Mouse (Mus musculus) kidney, embryonic 14.5 days (tissue): ENCODE measurements at regions not wholly inside any gene's neighbourhood (a gene's known extent, or its start where the extent isn't known, plus 50 kb on each side); places are given as distances from the start of the nearest gene placed in this dataset.

Experiments used
- ATAC-seq: fragments of 200-750 bp; cut with Nextera tagmentation; 2 replicates; pipeline ENCODE4 v1.8.0; 2017; ENCODE audit warnings: moderate number of reproducible peaks, mild to moderate bottlenecking, moderate TSS enrichment, moderate library complexity; ENCODE audit not compliant: low FRiP score, low TSS enrichment
- H3K27ac ChIP-seq: fragments of 300-500 bp; sonication (generic); 2 replicates; pipeline ENCODE4 v1.5.1; 2014; ENCODE audit warnings: low read depth, mild to moderate bottlenecking, low read length, moderate library complexity, mixed read lengths
- H3K27me3 ChIP-seq: fragments of 300-500 bp; sonication (generic); 2 replicates; pipeline ENCODE4 v1.6.1; 2014; ENCODE audit warnings: mild to moderate bottlenecking, low read length; ENCODE audit not compliant: control insufficient read depth, insufficient read depth
- H3K36me3 ChIP-seq: fragments of 300-500 bp; sonication (generic); 2 replicates; pipeline ENCODE4 v1.6.1; 2014; ENCODE audit warnings: low read length, mixed read lengths; ENCODE audit not compliant: control insufficient read depth, insufficient read depth
- H3K4me1 ChIP-seq: fragments of 300-500 bp; sonication (generic); 2 replicates; pipeline ENCODE4 v1.6.1; 2014; ENCODE audit warnings: low read length, mixed read lengths; ENCODE audit not compliant: control insufficient read depth, insufficient read depth
- H3K4me2 ChIP-seq: fragments of 300-500 bp; sonication (generic); replicated peaks from 2 replicates; pipeline ENCODE4 v1.6.1; 2014; ENCODE audit warnings: low read depth, mild to moderate bottlenecking, low read length
- H3K4me3 ChIP-seq: fragments of 300-500 bp; sonication (generic); 2 replicates; pipeline ENCODE4 v1.5.1; 2014; ENCODE audit warnings: mild to moderate bottlenecking, low read length
- H3K9ac ChIP-seq: fragments of 300-500 bp; sonication (generic); 2 replicates; pipeline ENCODE4 v1.6.1; 2014; ENCODE audit warnings: low read depth, mild to moderate bottlenecking, low read length, moderate library complexity
- H3K9me3 ChIP-seq: fragments of 300-500 bp; sonication (generic); 2 replicates; pipeline ENCODE4 v1.6.1; 2016; ENCODE audit warnings: low read length; ENCODE audit not compliant: control insufficient read depth
- WGBS: fragments of 180-500 bp; shearing (Covaris S2); extraction: QIAGEN DNeasy Blood & Tissue Kit; methylation state at CpG from one replicate; pipeline ENCODE4 v1.1.7; 2014; 5-methylcytosine and 5-hydroxymethylcytosine counted together

DNA sequence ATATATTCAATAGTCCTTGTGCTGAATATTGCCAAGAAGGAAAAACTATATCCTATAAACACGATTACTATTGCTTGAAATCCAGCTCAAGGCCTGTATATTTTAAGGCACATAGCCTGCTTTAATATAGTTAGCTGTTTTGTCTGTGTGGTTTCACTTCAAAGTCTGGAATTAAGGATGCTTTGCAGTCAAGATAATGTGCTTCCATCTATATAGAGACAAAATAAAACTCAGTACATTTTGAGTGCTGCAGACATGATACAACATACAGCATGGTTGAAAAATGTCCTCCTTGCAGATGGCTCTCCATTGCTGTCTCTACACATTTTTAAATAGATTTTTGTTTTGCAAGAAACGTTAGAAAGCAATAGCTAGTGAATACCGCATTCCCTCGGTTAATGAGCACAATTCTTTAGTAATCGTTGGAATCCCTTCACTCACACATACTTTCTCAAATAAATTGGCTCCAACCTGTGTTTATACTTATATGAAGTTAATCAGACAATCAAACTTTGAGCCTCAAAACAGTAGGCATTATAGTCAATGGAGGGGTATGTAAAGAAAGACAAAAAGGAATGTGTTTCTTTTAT, 224.7 kb downstream of the Mef2c start:
- no peak overlapping the region for H3K4me3 ChIP-seq
- 7% methylated on average over 5 of the region's 5 CpGs for WGBS
- H3K9ac ChIP-seq: no peak overlapping the region
- H3K27ac ChIP-seq: no peak overlapping the region
- H3K9me3 ChIP-seq: no peaks in the 10 kb centered on the region
- peaks cover 74% of the 10 kb centered on the region for H3K27me3 ChIP-seq
- H3K4me2 ChIP-seq: no peak overlapping the region; the same call in 1 of the 2 replicates
- no peaks in the 10 kb centered on the region for H3K36me3 ChIP-seq
- no peaks in the 10 kb centered on the region for H3K4me1 ChIP-seq
- no peak for ATAC-seq

DNA sequence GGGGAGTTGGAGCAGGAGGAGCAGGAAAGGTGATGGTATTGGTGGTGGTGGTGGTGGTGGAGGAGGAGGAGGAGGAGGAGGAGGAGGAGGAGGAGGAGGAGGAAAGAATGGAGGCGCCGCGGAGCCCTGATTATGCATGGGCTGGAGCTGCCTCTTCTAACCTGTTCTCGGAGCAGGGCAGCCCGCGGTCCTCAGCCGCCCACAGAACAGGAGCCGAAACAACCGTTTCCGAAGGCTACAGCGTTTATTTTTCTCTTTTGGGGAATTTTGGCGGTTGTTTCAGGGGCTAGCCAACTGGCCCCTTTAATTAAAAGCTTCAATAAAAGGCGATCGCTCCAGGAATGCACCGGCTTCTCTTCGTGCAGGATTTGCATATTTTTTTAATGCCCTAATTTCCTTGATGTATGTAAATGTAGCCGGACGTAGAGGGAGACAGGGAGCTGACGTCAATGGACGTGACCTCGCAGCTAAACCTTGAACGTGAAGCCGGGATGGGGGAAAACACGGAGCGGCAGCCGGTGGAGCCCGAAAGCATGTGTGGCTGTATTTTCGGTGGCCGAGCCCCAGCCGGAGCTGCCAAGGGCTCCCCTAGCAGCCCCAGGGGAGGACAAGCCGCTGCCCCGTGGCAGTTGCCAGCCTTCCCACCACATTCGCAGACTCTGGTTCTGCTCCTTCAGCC, 225.6 kb downstream of the Mef2c start:
- peak; percentile 13; the same call in 1 of the 2 replicates for ATAC-seq
- H3K4me2 ChIP-seq: peak overlapping the region; percentile 88
- H3K9ac ChIP-seq: peak overlapping the region; percentile 32; the same call in 1 of the 2 replicates
- WGBS: under 1% methylated on average over 30 of the region's 33 CpGs
- H3K36me3 ChIP-seq: no peaks in the 10 kb centered on the region
- no peaks in the 10 kb centered on the region for H3K4me1 ChIP-seq
- H3K9me3 ChIP-seq: no peaks in the 10 kb centered on the region
- H3K27me3 ChIP-seq: peaks cover 73% of the 10 kb centered on the region
- H3K27ac ChIP-seq: no peak overlapping the region
- H3K4me3 ChIP-seq: peak overlapping the region; percentile 51

- H3K36me3 ChIP-seq: no peaks in the 10 kb centered on the region
- H3K27ac ChIP-seq: peak overlapping the region; percentile 92
- H3K27me3 ChIP-seq: peaks cover 73% of the 10 kb centered on the region
- WGBS: under 1% methylated on average over 16 of the region's 16 CpGs
- peak overlapping the region; percentile 51 for H3K4me3 ChIP-seq
- H3K4me1 ChIP-seq: no peaks in the 10 kb centered on the region
- ATAC-seq: no peak; the same call in 1 of the 2 replicates
- no peaks in the 10 kb centered on the region for H3K9me3 ChIP-seq
- H3K9ac ChIP-seq: peak overlapping the region; percentile 75
- peak overlapping the region; percentile 88 for H3K4me2 ChIP-seq
Observed at GRCm38 (mm10) chr13:83730155-83730712, 226.4 kb downstream of the Mef2c start.

DNA sequence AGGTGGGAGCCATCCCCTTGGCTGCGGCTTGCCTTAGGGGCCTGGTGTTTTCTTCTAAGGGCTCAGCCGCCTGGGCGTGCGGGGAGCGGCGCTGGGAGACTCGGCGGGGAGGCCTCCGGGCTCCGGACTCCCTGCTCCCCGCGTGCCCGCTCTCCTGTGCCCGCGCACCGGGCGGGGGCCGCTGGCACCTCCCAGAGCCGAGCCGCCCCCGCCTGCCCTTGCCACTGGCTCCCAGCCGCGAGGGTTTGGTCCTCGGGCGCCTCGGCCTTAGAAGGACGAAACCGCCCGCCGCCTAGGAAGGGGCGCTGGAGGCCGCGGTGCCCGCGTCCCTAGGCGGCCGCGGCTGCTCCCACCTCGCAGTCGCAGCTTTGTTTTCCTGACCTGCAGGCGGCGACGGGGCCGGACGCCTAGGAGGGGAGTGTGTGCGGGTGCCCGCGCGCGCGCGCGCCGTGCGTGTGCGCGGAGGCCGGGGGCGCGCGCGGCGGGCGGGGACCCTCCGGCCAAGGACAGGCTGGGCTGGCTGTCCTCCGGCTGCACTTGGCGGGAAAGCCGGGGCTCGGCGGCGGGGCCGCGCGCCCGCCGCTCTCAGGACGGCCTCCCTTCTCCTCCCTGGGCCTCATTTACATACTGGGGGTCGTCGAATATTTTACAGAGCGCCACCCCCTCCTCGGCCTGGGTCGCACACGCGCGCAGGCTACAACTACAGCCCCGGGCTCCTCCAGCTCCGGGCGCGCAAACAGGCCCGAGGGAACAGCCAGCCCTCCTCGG, 227.1 kb downstream of the Mef2c start:
- 0% methylated on average over 51 of the region's 91 CpGs for WGBS
- Histone ChIP-seq H3K4me2 (peak overlapping the region; percentile 88), H3K4me1 (no peaks in the 10 kb centered on the region), H3K36me3 (no peaks in the 10 kb centered on the region), H3K27ac (peak overlapping the region; percentile 92), H3K27me3 (peaks cover 71% of the 10 kb centered on the region), H3K9me3 (no peaks in the 10 kb centered on the region), H3K9ac (peak overlapping the region; percentile 75), H3K4me3 (peak overlapping the region; percentile 51)
- ATAC-seq: peak; percentile 88

DNA sequence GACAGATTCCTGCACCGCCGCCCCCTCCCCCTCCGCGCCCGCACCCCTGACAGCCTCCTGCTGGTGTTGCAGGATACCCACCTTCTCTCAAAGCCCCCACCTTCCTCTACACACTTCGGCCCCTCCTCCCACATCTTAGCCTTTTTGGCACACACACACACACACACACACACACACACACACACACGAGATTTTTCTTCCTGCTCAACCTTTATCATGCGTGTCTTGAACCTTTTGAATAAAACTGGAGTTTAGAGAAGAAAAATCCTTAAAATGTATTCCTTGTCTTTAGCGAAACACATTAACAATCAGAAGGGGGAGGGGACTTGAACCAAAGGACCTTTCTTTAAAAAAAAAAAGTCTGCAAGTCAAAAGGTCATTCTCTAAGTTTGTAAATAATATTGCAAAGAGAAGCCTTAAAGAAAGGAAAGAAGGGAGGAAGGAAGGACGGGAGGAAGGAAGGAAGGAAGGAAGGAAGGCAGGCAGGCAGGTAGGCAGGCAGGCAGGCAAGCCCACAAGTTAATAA, 227.7 kb downstream of the Mef2c start:
- H3K9me3 ChIP-seq: no peaks in the 10 kb centered on the region
- H3K36me3 ChIP-seq: no peaks in the 10 kb centered on the region
- peak overlapping the region; percentile 75 for H3K9ac ChIP-seq
- H3K4me1 ChIP-seq: no peaks in the 10 kb centered on the region
- H3K27me3 ChIP-seq: peaks cover 73% of the 10 kb centered on the region
- WGBS: 3% methylated on average over 5 of the region's 10 CpGs
- peak overlapping the region; percentile 51 for H3K4me3 ChIP-seq
- 0 out of 2 replicates have a peak overlapping the region, but pooled peaks have one; percentile 92 for H3K27ac ChIP-seq
- peak overlapping the region; percentile 88 for H3K4me2 ChIP-seq
- no peak for ATAC-seq

DNA sequence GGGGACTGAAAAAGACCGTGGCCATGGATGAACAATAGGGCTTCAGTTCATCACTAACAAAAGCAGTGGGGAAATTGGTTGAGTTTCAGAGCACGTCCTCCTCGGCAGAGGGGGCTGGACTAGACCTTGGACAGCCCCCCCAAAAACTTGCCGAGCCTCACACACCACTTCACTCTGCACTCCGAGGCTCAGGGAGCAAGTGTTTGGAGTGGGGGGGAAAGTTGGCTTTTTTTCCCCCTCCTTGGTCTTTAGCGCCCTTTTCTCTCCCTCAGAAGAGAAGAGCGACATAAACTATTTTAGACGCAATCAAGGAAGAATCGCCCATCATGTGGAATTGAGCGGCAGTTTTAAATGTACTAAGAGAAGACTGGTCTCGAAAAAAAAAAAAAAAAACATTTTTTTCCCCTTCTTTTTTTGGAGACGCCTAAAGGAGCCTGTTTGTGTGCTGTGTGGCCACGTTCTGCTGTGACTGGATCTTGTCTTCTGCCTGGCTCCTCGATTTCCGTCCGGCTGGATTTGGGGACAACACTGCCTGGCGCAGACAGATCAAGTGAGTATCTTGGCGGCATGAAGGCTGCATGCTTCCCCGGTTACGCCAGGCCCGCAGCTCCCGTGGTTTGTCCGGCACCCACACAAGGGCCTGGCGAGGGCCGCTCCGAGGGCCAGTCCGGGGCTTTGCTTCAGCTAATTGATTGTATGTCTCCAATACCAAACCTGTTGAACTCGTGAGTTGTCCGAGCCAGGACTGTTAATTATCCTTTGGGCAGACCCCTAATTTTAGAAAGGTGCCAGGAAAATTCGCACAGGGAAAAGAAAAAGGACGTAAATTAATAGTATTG, 228.7 kb downstream of the Mef2c start:
- Histone ChIP-seq H3K27me3 (peaks cover 72% of the 10 kb centered on the region), H3K4me3 (peak overlapping the region; percentile 34), H3K9ac (peak overlapping the region; percentile 28; the same call in 1 of the 2 replicates), H3K36me3 (no peaks in the 10 kb centered on the region), H3K27ac (peak overlapping the region; percentile 53; the same call in 1 of the 2 replicates), H3K9me3 (no peaks in the 10 kb centered on the region), H3K4me2 (peak overlapping the region; percentile 21), H3K4me1 (no peaks in the 10 kb centered on the region)
- no peak for ATAC-seq
- 1% methylated on average over 31 of the region's 31 CpGs for WGBS

DNA sequence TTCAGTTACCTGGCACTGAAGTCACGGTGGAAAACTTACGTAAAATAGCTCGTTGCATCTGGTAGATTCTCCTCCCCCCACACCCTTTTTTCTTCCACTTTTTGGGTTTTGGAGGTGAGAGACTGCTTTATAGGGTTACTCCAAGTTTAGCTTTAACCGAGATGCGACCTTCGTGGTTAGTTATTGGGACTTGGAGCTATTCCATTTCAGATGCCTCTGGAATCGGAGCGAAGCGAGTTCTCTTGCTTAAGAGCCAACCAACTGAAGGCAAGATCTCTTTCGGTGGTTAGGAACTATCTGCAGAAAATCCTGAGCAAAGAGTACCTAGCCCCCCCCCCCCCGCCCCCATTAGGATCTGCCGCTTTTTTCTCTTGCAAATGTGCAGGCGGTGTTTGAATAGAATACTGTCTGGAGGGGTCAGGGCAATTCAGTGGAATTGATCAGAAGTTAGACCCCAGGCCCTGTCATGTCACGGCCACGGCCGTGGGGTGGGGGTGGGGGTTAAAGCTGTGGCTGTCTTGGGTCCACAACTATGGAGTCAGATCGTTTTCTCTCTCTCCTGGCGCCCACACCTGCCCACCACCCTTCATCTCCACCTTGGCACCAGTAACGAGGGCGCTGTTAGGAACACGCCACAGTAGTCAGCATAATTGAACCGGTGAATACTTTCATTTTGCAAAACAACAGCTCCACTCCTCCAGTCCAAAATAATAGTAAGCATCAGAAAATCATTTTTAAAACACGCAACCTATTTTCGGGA, 229.6 kb downstream of the Mef2c start:
- 2% methylated on average over 23 of the region's 24 CpGs for WGBS
- Histone ChIP-seq H3K4me2 (peak overlapping the region; percentile 21), H3K9ac (peak overlapping the region; percentile 28; the same call in 1 of the 2 replicates), H3K9me3 (no peaks in the 10 kb centered on the region), H3K36me3 (no peaks in the 10 kb centered on the region), H3K27me3 (peaks cover 72% of the 10 kb centered on the region), H3K4me1 (no peaks in the 10 kb centered on the region), H3K4me3 (peak overlapping the region; percentile 34), H3K27ac (no peak overlapping the region)
- no peak for ATAC-seq
